Mouse (Mus musculus) fibroblast of lung, adult 2 months (primary cell): ENCODE results near the gene Enpep.

ENCODE experiments used
- DNase-seq: peaks from one replicate; pipeline ENCODE4 v3.0.0-alpha.2; 2011; ENCODE audit warnings: low read depth

Enpep gene

GRCm38 (mm10) chr3:129311951-129312350 is 20.6 kb downstream of the Enpep start:
- no peak for DNase-seq

- no peak for DNase-seq
These were observed 22.6 kb downstream of the Enpep start for GRCm38 (mm10) chr3:129309926-129310325.

- no peak for DNase-seq
These were observed 23.6 kb downstream of the Enpep start for GRCm38 (mm10) chr3:129308876-129309275.

GRCm38 (mm10) chr3:129308102-129308752 is 24.3 kb downstream of the Enpep start:
- DNase-seq: no peak

- DNase-seq: no peak
These were observed 28.6 kb downstream of the Enpep start for GRCm38 (mm10) chr3:129303941-129304340.

GRCm38 (mm10) chr3:129299874-129300273 is 32.6 kb downstream of the Enpep start:
- DNase-seq: no peak

- DNase-seq: no peak
These were observed 33.9 kb downstream of the Enpep start for GRCm38 (mm10) chr3:129298606-129299005.

- no peak for DNase-seq
These were observed 35.5 kb downstream of the Enpep start for GRCm38 (mm10) chr3:129296994-129297393.

- no peak for DNase-seq
These were observed 36.6 kb downstream of the Enpep start for GRCm38 (mm10) chr3:129295883-129296282.

GRCm38 (mm10) chr3:129289536-129289935 is 43.0 kb downstream of the Enpep start:
- no peak for DNase-seq

GRCm38 (mm10) chr3:129287140-129287539 is 45.4 kb downstream of the Enpep start:
- no peak for DNase-seq

- no peak for DNase-seq
These were observed 46.1 kb downstream of the Enpep start for GRCm38 (mm10) chr3:129286426-129286825.

- DNase-seq: no peak
These were observed 48.2 kb downstream of the Enpep start for GRCm38 (mm10) chr3:129284326-129284725.

- DNase-seq: no peak
These were observed 53.1 kb downstream of the Enpep start for GRCm38 (mm10) chr3:129279441-129279840.

GRCm38 (mm10) chr3:129273156-129273831 is 59.2 kb downstream of the Enpep start:
- DNase-seq: no peak

GRCm38 (mm10) chr3:129270044-129270443 is 62.5 kb downstream of the Enpep start:
- no peak for DNase-seq

- no peak for DNase-seq
These were observed 63.4 kb downstream of the Enpep start for GRCm38 (mm10) chr3:129268886-129269683.

- DNase-seq: no peak
These were observed 74.0 kb downstream of the Enpep start for GRCm38 (mm10) chr3:129258497-129258896.

- no peak for DNase-seq
These were observed 75.8 kb downstream of the Enpep start for GRCm38 (mm10) chr3:129256766-129257165.

- no peak for DNase-seq
These were observed 76.2 kb downstream of the Enpep start for GRCm38 (mm10) chr3:129256283-129256682.

- DNase-seq: no peak
These were observed 78.3 kb downstream of the Enpep start for GRCm38 (mm10) chr3:129254246-129254645.

- no peak for DNase-seq
These were observed 81.5 kb downstream of the Enpep start for GRCm38 (mm10) chr3:129250997-129251396.
